Mouse (Mus musculus) urinary bladder, postnatal 14 days (tissue): ENCODE results near the gene Sap25.
A peak's percentile ranks its signal among the peaks of the same experiment; 100 is the strongest.
"Not testable (repeated sequence)": the region's sequence is repeated elsewhere in the genome, so short reads cannot be mapped to it uniquely, and the experiment has no call there.

Source experiments
- DNase-seq: peaks from one replicate; pipeline ENCODE4 v3.0.0; 2021; ENCODE audit warnings: low spot score

The Sap25 gene

GRCm38 (mm10) chr5:137641054-137641453 is at the start of gene Sap25:
TSS of gene Sap25 (plus strand) at chr5:137641334.
- peak; percentile 52 for DNase-seq

GRCm38 (mm10) chr5:137595921-137596320 is 45.2 kb upstream of the Sap25 start:
- DNase-seq, result no peak

- no peak for DNase-seq
Observed at GRCm38 (mm10) chr5:137596601-137597261, 44.4 kb upstream of the Sap25 start.

- no peak for DNase-seq
Observed at GRCm38 (mm10) chr5:137597625-137598024, 43.5 kb upstream of the Sap25 start.

- no peak for DNase-seq
Observed at GRCm38 (mm10) chr5:137598100-137598826, 42.9 kb upstream of the Sap25 start.

GRCm38 (mm10) chr5:137599600-137599999 is 41.5 kb upstream of the Sap25 start:
- no peak for DNase-seq

- DNase-seq, result no peak
Observed at GRCm38 (mm10) chr5:137600281-137600618, 40.9 kb upstream of the Sap25 start.

GRCm38 (mm10) chr5:137600619-137601364 is 40.3 kb upstream of the Sap25 start, which contains the start of gene Mospd3:
TSS of gene Mospd3 (minus strand) at chr5:137601058.
- DNase-seq, result peak; percentile 97

GRCm38 (mm10) chr5:137601365-137601729 is 39.8 kb upstream of the Sap25 start:
- DNase-seq, result peak; percentile 42

GRCm38 (mm10) chr5:137607860-137608653 is 33.1 kb upstream of the Sap25 start:
- no peak for DNase-seq

GRCm38 (mm10) chr5:137608654-137609190 is 32.4 kb upstream of the Sap25 start:
- DNase-seq, result no peak

- no peak for DNase-seq
Observed at GRCm38 (mm10) chr5:137609292-137609691, 31.8 kb upstream of the Sap25 start.

- no peak for DNase-seq
Observed at GRCm38 (mm10) chr5:137610056-137610455, 31.1 kb upstream of the Sap25 start.

GRCm38 (mm10) chr5:137610548-137611244 is 30.4 kb upstream of the Sap25 start:
- DNase-seq, result peak; percentile 79

GRCm38 (mm10) chr5:137611245-137611602 is 29.9 kb upstream of the Sap25 start:
- peak; percentile 70 for DNase-seq

GRCm38 (mm10) chr5:137613076-137613475 is 28.1 kb upstream of the Sap25 start:
- peak; percentile 40 for DNase-seq

- peak; percentile 85 for DNase-seq
Observed at GRCm38 (mm10) chr5:137613550-137613949, 27.6 kb upstream of the Sap25 start, which contains the start of gene Pcolce. TSS of gene Pcolce (minus strand) at chr5:137613784.

GRCm38 (mm10) chr5:137614921-137615320 is 26.2 kb upstream of the Sap25 start:
- not testable (repeated sequence) for DNase-seq

- DNase-seq, result peak; percentile 46
Observed at GRCm38 (mm10) chr5:137615347-137615746, 25.8 kb upstream of the Sap25 start.

- no peak for DNase-seq
Observed at GRCm38 (mm10) chr5:137623937-137624530, 17.1 kb upstream of the Sap25 start.

- no peak for DNase-seq
Observed at GRCm38 (mm10) chr5:137627991-137628390, 13.1 kb upstream of the Sap25 start.
